Mouse (Mus musculus): ENCODE results near the gene Vangl2. TPM values are rescaled to one million over a fixed set of nuclear protein-coding genes. Genes with fewer than 3 reads are reported as not detected.

The Vangl2 gene
- 17.1 and 18.4 TPM in 2 replicates for polyA plus RNA-seq (2014; fragmentation: Nextera tagmentation; extraction: Ambion mirVana)

DNA sequence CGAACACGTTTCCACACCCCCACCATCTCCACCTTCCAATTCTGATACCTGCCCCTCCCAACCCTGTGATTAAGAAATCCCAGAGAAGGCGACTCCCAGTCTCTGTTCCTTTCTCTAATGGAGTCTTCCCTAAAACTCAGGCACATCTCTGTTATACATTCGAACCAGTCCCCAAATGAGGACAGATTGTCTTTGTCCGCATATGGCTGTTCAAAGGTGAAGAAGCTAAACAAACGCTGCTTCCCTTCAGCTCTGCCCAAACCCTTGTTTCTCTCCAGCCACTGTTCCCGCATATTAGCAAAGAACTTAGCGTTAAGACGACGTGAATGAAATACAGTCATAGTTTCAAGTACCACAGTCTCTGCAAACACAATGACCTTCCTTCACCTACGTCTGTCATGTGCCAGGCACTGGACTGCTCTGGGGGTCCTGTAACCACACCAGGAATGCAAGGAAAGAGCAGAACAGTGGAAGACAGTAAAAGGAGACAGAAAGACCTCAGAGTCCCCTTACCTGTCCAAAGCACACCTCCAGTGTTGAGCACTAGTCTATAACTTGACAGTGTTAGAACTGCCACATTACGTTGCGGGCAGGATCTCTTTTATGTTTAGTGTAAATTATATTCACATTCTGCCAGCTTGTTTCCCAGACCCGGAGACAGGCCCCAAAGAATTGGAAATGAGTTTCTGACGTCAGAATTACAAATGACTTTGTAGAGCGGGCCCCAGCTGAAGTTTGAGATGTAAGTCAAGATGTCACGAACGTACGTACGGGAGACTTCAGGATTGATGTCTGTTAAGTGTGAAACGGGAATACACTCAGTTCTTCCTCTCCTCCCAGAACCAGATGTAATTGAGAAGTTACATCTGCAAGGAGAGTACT is at the start of gene Vangl2:
TSS of gene Vangl2 (minus strand) at position 51 of the 882 bp plus-strand sequence.
- peaks cover 25% of the 10 kb centered on the region for H3K4me1 ChIP-seq (ENCODE audit: control insufficient read depth, insufficient read depth, low read length)
- H3K4me2 ChIP-seq (replicated peaks; ENCODE audit: low read depth, low read length) = peak within 1 kb of the TSS; percentile 71
- H3K36me3 ChIP-seq (ENCODE audit: control insufficient read depth, insufficient read depth, low read length) = no peaks in the 10 kb centered on the region
- H3K4me3 ChIP-seq (ENCODE audit: low read depth, low read length) = peak within 1 kb of the TSS; percentile 94
- ATAC-seq (ENCODE audit: insufficient number of reproducible peaks, insufficient read depth, low FRiP score, low read depth) = no peak
- no peaks in the 10 kb centered on the region for H3K9me3 ChIP-seq (ENCODE audit: control insufficient read depth, low read depth, low read length)
- peak within 1 kb of the TSS; percentile 89; the same call in 1 of the 2 replicates for H3K9ac ChIP-seq (replicated peaks; ENCODE audit: low read depth, low read length)
- H3K27ac ChIP-seq (ENCODE audit: low read length) = peak within 1 kb of the TSS; percentile 93
- 44% methylated on average over 21 of the region's 21 CpGs for WGBS
- no peaks in the 10 kb centered on the region for H3K27me3 ChIP-seq (ENCODE audit: control insufficient read depth, insufficient read depth, low read length)

- Histone ChIP-seq H3K36me3 (ENCODE audit: control insufficient read depth, insufficient read depth, low read length) (peaks cover 47% of the 10 kb centered on the region), H3K27ac (ENCODE audit: low read length) (no peak overlapping the region), H3K9ac (replicated peaks; ENCODE audit: low read depth, low read length) (no peak overlapping the region), H3K27me3 (ENCODE audit: control insufficient read depth, insufficient read depth, low read length) (no peaks in the 10 kb centered on the region), H3K4me1 (ENCODE audit: control insufficient read depth, insufficient read depth, low read length) (peaks cover 5% of the 10 kb centered on the region; the same call in 1 of the 2 replicates), H3K9me3 (ENCODE audit: control insufficient read depth, low read depth, low read length) (no peaks in the 10 kb centered on the region), H3K4me3 (ENCODE audit: low read depth, low read length) (no peak overlapping the region), H3K4me2 (replicated peaks; ENCODE audit: low read depth, low read length) (no peak overlapping the region)
- WGBS = 71% methylated on average over 5 of the region's 5 CpGs
- ATAC-seq (ENCODE audit: insufficient number of reproducible peaks, insufficient read depth, low FRiP score, low read depth) = no peak
These were observed 49.7 kb upstream of the Vangl2 start for GRCm38 (mm10) chr1:172077981-172078380.

DNA sequence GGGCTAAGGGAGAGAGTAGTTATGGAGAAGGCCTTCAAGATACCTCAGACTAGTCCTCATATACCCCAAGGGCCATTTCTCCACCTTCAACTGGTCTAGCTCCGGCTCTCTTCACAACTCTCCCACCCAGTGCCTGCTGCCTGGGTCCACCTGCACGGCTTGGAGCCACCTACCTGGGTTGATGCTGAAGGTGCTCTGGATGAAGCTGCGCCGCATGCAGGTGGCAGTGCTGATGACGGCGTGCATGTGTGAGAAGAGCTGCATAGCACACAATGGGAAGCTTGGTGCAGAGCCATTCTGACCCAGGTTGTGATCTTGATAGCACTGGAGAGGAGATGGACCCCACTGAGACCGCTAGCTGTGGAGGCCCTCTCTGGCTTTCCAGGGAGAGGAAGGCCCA is 44.4 kb upstream of the Vangl2 start:
- H3K4me3 ChIP-seq (ENCODE audit: low read depth, low read length) = no peak overlapping the region
- no peaks in the 10 kb centered on the region for H3K4me1 ChIP-seq (ENCODE audit: control insufficient read depth, insufficient read depth, low read length)
- no peak for ATAC-seq (ENCODE audit: insufficient number of reproducible peaks, insufficient read depth, low FRiP score, low read depth)
- no peak overlapping the region for H3K27ac ChIP-seq (ENCODE audit: low read length)
- no peaks in the 10 kb centered on the region for H3K27me3 ChIP-seq (ENCODE audit: control insufficient read depth, insufficient read depth, low read length)
- no peak overlapping the region for H3K9ac ChIP-seq (replicated peaks; ENCODE audit: low read depth, low read length)
- no peaks in the 10 kb centered on the region for H3K9me3 ChIP-seq (ENCODE audit: control insufficient read depth, low read depth, low read length)
- no peak overlapping the region for H3K4me2 ChIP-seq (replicated peaks; ENCODE audit: low read depth, low read length)
- peaks cover 81% of the 10 kb centered on the region for H3K36me3 ChIP-seq (ENCODE audit: control insufficient read depth, insufficient read depth, low read length)
- 92% methylated on average over 7 of the region's 7 CpGs for WGBS

DNA sequence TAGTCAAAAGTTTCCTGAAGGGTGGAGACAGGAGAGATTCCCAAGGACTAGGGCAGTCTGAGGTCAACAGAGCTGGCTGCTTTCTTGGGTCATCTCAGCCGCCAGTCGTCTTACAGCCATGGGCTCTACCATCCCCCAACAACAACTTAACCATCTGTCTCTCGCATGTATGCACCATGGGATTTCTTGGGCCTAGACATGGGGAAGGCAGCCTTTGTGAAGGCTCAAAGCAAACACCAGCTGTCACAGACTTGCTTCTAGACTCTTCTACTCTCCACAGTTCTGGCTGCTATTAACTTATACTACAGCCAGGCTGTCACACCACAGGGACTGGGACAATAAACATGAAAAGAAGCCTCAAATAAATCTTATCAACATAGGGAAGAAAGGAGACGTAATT is 43.3 kb upstream of the Vangl2 start:
- H3K27me3 ChIP-seq (ENCODE audit: control insufficient read depth, insufficient read depth, low read length) = no peaks in the 10 kb centered on the region
- WGBS = 82% methylated on average over 4 of the region's 4 CpGs
- no peak overlapping the region for H3K27ac ChIP-seq (ENCODE audit: low read length)
- no peak overlapping the region for H3K9ac ChIP-seq (replicated peaks; ENCODE audit: low read depth, low read length)
- no peaks in the 10 kb centered on the region for H3K4me1 ChIP-seq (ENCODE audit: control insufficient read depth, insufficient read depth, low read length)
- 0 out of 2 replicates have a peak, but pooled peaks have one; percentile 15 for ATAC-seq (ENCODE audit: insufficient number of reproducible peaks, insufficient read depth, low FRiP score, low read depth)
- H3K9me3 ChIP-seq (ENCODE audit: control insufficient read depth, low read depth, low read length) = no peaks in the 10 kb centered on the region
- no peak overlapping the region for H3K4me3 ChIP-seq (ENCODE audit: low read depth, low read length)
- no peak overlapping the region for H3K4me2 ChIP-seq (replicated peaks; ENCODE audit: low read depth, low read length)
- peaks cover 92% of the 10 kb centered on the region for H3K36me3 ChIP-seq (ENCODE audit: control insufficient read depth, insufficient read depth, low read length)

DNA sequence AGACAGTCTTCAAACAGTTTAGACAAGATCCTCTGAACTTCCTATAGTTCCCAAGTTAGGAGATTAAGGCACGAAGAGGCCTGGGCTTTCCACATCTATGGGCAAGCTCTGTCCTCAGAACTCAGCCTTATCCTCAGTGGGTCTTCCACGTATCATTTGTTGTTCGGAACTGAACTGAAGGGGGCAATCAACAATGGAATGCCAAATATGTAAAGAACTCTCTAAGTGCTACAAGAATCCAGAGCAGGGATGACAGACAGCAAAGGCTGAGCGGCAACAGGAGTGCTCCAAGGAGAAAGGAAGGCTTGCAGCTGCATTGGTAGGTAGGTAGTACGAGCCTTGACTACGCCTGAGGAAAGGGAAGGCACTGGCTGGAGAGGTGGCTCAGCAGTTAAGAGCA is 42.0 kb upstream of the Vangl2 start:
- 40% methylated on average over 6 of the region's 6 CpGs for WGBS
- Histone ChIP-seq H3K4me1 (ENCODE audit: control insufficient read depth, insufficient read depth, low read length) (no peaks in the 10 kb centered on the region), H3K4me3 (ENCODE audit: low read depth, low read length) (no peak overlapping the region), H3K9ac (replicated peaks; ENCODE audit: low read depth, low read length) (no peak overlapping the region), H3K27ac (ENCODE audit: low read length) (no peak overlapping the region), H3K9me3 (ENCODE audit: control insufficient read depth, low read depth, low read length) (no peaks in the 10 kb centered on the region), H3K27me3 (ENCODE audit: control insufficient read depth, insufficient read depth, low read length) (no peaks in the 10 kb centered on the region), H3K4me2 (replicated peaks; ENCODE audit: low read depth, low read length) (no peak overlapping the region), H3K36me3 (ENCODE audit: control insufficient read depth, insufficient read depth, low read length) (peaks cover 97% of the 10 kb centered on the region)
- no peak for ATAC-seq (ENCODE audit: insufficient number of reproducible peaks, insufficient read depth, low FRiP score, low read depth)

DNA sequence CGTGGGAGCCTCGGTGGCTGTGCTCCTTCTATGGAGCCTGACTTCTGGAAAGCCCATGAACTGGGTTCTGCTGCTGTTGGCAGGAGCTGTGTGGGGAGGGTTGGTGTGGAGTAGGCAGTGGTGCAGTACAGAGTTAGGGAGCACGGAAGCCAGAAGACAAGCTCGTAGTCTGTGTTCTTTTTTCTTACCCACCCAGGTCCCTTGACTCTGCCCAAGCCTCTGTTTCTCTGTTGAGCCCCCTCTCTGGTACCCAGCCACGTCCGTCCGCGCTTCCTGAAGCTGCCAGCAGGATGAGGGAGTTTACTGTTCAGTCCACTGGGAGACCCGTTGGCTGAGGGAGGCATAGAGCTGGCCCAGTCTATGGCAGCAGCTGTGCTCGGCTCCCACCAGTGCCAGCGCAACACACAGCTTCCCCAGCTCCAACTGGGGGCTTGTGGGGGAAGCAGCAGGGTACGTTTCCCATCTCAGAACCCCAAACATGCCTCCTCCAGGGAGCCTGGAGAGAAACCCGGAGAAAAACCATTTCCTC is 36.4 kb upstream of the Vangl2 start:
- Histone ChIP-seq H3K4me1 (ENCODE audit: control insufficient read depth, insufficient read depth, low read length) (no peaks in the 10 kb centered on the region), H3K4me3 (ENCODE audit: low read depth, low read length) (no peak overlapping the region), H3K27me3 (ENCODE audit: control insufficient read depth, insufficient read depth, low read length) (no peaks in the 10 kb centered on the region), H3K27ac (ENCODE audit: low read length) (no peak overlapping the region), H3K36me3 (ENCODE audit: control insufficient read depth, insufficient read depth, low read length) (peaks cover 53% of the 10 kb centered on the region), H3K9ac (replicated peaks; ENCODE audit: low read depth, low read length) (no peak overlapping the region), H3K4me2 (replicated peaks; ENCODE audit: low read depth, low read length) (no peak overlapping the region), H3K9me3 (ENCODE audit: control insufficient read depth, low read depth, low read length) (no peaks in the 10 kb centered on the region)
- no peak for ATAC-seq (ENCODE audit: insufficient number of reproducible peaks, insufficient read depth, low FRiP score, low read depth)
- 70% methylated on average over 13 of the region's 13 CpGs for WGBS

DNA sequence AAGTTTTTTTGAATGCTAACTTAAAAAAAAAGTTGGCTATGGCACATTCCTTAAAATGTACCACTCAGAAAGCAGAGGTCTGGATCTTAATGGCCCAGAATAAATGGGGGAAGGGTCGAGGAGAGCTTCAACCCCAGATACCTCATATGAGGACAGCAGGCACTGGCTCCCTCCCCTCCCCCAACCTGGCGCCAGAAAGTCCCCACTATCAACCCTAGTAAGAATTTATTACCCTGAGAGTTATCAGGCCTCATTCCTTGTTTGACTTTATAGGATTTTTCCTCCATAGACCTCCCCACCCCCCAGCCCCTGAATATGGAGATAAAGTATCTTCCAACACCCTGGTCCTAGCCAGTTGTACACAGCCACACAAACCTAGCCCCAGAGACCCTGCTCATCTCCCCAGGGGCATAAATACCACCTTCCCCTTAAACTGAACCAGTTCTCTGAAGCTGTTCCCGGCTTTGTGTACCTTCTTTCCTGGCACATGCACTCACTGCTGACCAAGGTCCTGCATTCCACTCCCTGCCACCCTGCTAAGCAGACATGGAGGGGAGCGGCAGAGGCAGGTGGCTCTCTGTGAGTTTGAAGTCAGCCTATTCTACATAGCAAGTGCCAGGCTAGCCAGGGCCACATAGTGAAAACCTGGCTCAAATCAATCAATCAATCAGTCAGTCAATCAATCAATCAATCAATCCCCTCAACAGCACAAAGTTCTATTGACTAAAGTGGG is 35.2 kb upstream of the Vangl2 start:
- Histone ChIP-seq H3K4me1 (ENCODE audit: control insufficient read depth, insufficient read depth, low read length) (no peaks in the 10 kb centered on the region), H3K9me3 (ENCODE audit: control insufficient read depth, low read depth, low read length) (no peaks in the 10 kb centered on the region), H3K9ac (replicated peaks; ENCODE audit: low read depth, low read length) (no peak overlapping the region), H3K36me3 (ENCODE audit: control insufficient read depth, insufficient read depth, low read length) (peaks cover 41% of the 10 kb centered on the region), H3K27me3 (ENCODE audit: control insufficient read depth, insufficient read depth, low read length) (no peaks in the 10 kb centered on the region), H3K27ac (ENCODE audit: low read length) (no peak overlapping the region), H3K4me2 (replicated peaks; ENCODE audit: low read depth, low read length) (no peak overlapping the region), H3K4me3 (ENCODE audit: low read depth, low read length) (no peak overlapping the region)
- no peak for ATAC-seq (ENCODE audit: insufficient number of reproducible peaks, insufficient read depth, low FRiP score, low read depth)
- 31% methylated on average over 4 of the region's 4 CpGs for WGBS

- H3K4me3 ChIP-seq (ENCODE audit: low read depth, low read length) = no peak overlapping the region
- ATAC-seq (ENCODE audit: insufficient number of reproducible peaks, insufficient read depth, low FRiP score, low read depth) = no peak
- no peaks in the 10 kb centered on the region for H3K27me3 ChIP-seq (ENCODE audit: control insufficient read depth, insufficient read depth, low read length)
- no peak overlapping the region for H3K4me2 ChIP-seq (replicated peaks; ENCODE audit: low read depth, low read length)
- peaks cover 27% of the 10 kb centered on the region for H3K36me3 ChIP-seq (ENCODE audit: control insufficient read depth, insufficient read depth, low read length)
- 78% methylated on average over 2 of the region's 2 CpGs for WGBS
- H3K9ac ChIP-seq (replicated peaks; ENCODE audit: low read depth, low read length) = no peak overlapping the region
- no peak overlapping the region for H3K27ac ChIP-seq (ENCODE audit: low read length)
- no peaks in the 10 kb centered on the region for H3K9me3 ChIP-seq (ENCODE audit: control insufficient read depth, low read depth, low read length)
- no peaks in the 10 kb centered on the region for H3K4me1 ChIP-seq (ENCODE audit: control insufficient read depth, insufficient read depth, low read length)
These were observed 33.9 kb upstream of the Vangl2 start for GRCm38 (mm10) chr1:172062101-172062500.

Data from stomach, embryonic 14.5 days (tissue).